Mouse (Mus musculus): ENCODE data around the gene Klk6.

DNA sequence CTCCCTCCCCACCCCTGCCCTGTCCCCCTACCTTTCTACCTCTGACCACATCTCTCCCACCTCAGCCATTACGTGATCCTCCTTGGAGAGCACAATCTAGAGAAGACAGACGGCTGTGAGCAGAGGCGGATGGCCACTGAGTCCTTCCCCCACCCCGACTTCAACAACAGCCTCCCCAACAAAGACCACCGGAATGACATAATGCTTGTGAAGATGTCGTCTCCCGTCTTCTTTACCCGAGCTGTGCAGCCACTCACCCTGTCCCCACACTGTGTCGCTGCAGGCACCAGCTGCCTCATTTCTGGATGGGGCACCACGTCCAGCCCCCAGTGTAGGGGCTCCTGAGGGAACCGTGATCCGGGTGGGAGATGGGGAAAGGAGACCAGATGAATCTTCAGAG lies 46.9 kb upstream of the Klk6 start:
- no peak for TF ChIP-seq CTCF (IDR thresholded peaks at IDR 0.05; ENCODE audit: control insufficient read depth, insufficient read depth, insufficient replicate concordance, low read depth, low read length)
- no peak for TF ChIP-seq POLR2A (IDR thresholded peaks at IDR 0.05; ENCODE audit: control insufficient read depth, low read depth, low read length)

Data from testis, adult 2 months (tissue).